Mouse (Mus musculus) adrenal gland (tissue): ENCODE results near the gene Foxm1.

Experiments used
- intact Hi-C: fragments of 180-260 bp; cut with DNase I; formaldehyde crosslinking; loops from one replicate; pipeline ENCODE4 v1.15.1; 2025
- long read RNA-seq, 2 experiments: library from polyadenylated mRNA; unstranded; transcript quantifications; one replicate each; pipeline ENCODE4 v2.0.0; 2020; ENCODE audit warnings: borderline replicate concordance in 1 of 2; ENCODE audit not compliant: insufficient replicate concordance in 1 of 2

Gene Foxm1
- long read RNA-seq, experiment 1: 0 reads
- long read RNA-seq, experiment 2: 0 reads

- intact Hi-C loops: no loop called here
These were observed at the start of gene Foxm1, which contains the start of gene Rhno1 for GRCm38 (mm10) chr6:128362381-128363006. Gene Foxm1, plus strand, starts transcription at chr6:128362967. Gene Rhno1, minus strand, starts transcription at chr6:128362911.

GRCm38 (mm10) chr6:128314796-128315195 is 48.0 kb upstream of the Foxm1 start:
- intact Hi-C loops: loop anchor here (5.0 kb wide), 1 partner anchor 98 kb away; no protein-coding TSS in a partner anchor

- intact Hi-C loops: loop anchor here (5.0 kb wide), 1 partner anchor 97 kb away; no protein-coding TSS in a partner anchor
These were observed 47.2 kb upstream of the Foxm1 start for GRCm38 (mm10) chr6:128315597-128315996.

- intact Hi-C loops: loop anchor here (1.0 to 5.0 kb wide), 2 partner anchors 40 to 94 kb away; no protein-coding TSS in a partner anchor
These were observed 44.5 kb upstream of the Foxm1 start for GRCm38 (mm10) chr6:128318317-128318716.

GRCm38 (mm10) chr6:128334397-128335124 is 28.2 kb upstream of the Foxm1 start:
- intact Hi-C loops: no loop called here

GRCm38 (mm10) chr6:128337467-128337866 is 25.3 kb upstream of the Foxm1 start:
- intact Hi-C loops: no loop called here

- intact Hi-C loops: no loop called here
These were observed 23.9 kb upstream of the Foxm1 start for GRCm38 (mm10) chr6:128338876-128339275.

GRCm38 (mm10) chr6:128341956-128342723 is 20.6 kb upstream of the Foxm1 start:
- intact Hi-C loops: no loop called here

GRCm38 (mm10) chr6:128345623-128346022 is 17.1 kb upstream of the Foxm1 start:
- intact Hi-C loops: no loop called here

GRCm38 (mm10) chr6:128346782-128347181 is 16.0 kb upstream of the Foxm1 start:
- intact Hi-C loops: no loop called here

- intact Hi-C loops: no loop called here
These were observed 13.1 kb upstream of the Foxm1 start for GRCm38 (mm10) chr6:128349711-128350110.

- intact Hi-C loops: no loop called here
These were observed 8.6 kb upstream of the Foxm1 start for GRCm38 (mm10) chr6:128354140-128354539.

GRCm38 (mm10) chr6:128355201-128355681 is 7.5 kb upstream of the Foxm1 start:
- intact Hi-C loops: loop anchor here (5.0 kb wide), 1 partner anchor 118 kb away; no protein-coding TSS in a partner anchor

- intact Hi-C loops: loop anchor here (5.0 kb wide), 1 partner anchor 119 kb away; no protein-coding TSS in a partner anchor
These were observed 6.9 kb upstream of the Foxm1 start, which contains the start of gene Tulp3 for GRCm38 (mm10) chr6:128355726-128356416. Gene Tulp3, minus strand, starts transcription at chr6:128355851.

GRCm38 (mm10) chr6:128358999-128359398 is 3.8 kb upstream of the Foxm1 start:
- intact Hi-C loops: loop anchor here (1.0 to 5.0 kb wide), 2 partner anchors 41 to 122 kb away; no protein-coding TSS in a partner anchor

GRCm38 (mm10) chr6:128361901-128362300 is 866 bp upstream of the Foxm1 start:
- intact Hi-C loops: no loop called here

GRCm38 (mm10) chr6:128363007-128363825 is 449 bp downstream of the Foxm1 start:
- intact Hi-C loops: no loop called here

GRCm38 (mm10) chr6:128364721-128365120 is 2.0 kb downstream of the Foxm1 start:
- intact Hi-C loops: no loop called here

- intact Hi-C loops: no loop called here
These were observed 3.7 kb downstream of the Foxm1 start for GRCm38 (mm10) chr6:128366466-128366865.

- intact Hi-C loops: loop anchor here (5.0 kb wide), 1 partner anchor 42 kb away; no protein-coding TSS in a partner anchor
These were observed 7.3 kb downstream of the Foxm1 start for GRCm38 (mm10) chr6:128370040-128370439.
